ENCODE assay signal across 32 mouse cellular contexts in the genomic region with DNA sequence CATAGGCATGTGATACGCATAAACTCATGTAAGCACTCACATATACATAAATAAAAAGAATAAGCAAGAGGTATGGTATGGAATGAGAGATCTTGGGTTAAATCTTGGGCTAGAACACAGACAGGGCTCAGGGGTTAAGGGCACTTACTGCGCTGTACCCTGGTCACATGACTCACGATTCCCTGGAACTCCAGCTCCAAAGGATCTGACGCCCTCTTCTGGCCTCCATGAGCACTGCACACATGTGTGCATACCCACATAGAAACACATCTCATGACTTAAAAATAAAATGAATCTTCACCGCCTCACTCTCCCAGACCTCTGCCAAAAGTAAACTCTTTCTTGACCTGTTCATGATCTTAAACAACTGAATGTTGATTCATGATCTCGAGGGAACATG. TPM values are rescaled to one million over a fixed set of nuclear protein-coding genes. Genes with fewer than 3 reads are reported as not detected.
DNase-seq lines count a peak whose midpoint lies in the region; ATAC-seq and TF ChIP-seq lines count a peak whose summit lies in the region.
"Had no signal": no experiment of that assay in that cellular context is flagged by ENCODE, and none has a peak within 500 bp of the region (broad histone marks: within the 10 kb centered on the region; RNA-seq: fewer than 3 reads in every experiment).

No protein-coding gene starts in this region.

- no peaks in the 10 kb centered on the region for H3K36me3 ChIP-seq in C2C12 (ENCODE audit: control insufficient read depth, insufficient read depth)
- no peaks in the 10 kb centered on the region for H3K36me3 ChIP-seq in E14TG2a.4 (ENCODE audit: insufficient read depth, low read length)
- H3K36me3 ChIP-seq: G1E; heart, embryonic 13.5 days; limb, embryonic 13.5 days; liver, embryonic 15.5 days; midbrain, embryonic 12.5 days; neural tube, embryonic 15.5 days had no signal

- no peak for TF ChIP-seq POLR2A in embryonic fibroblast, embryonic 13.5 days (IDR thresholded peaks at IDR 0.05; ENCODE audit: low read depth, low read length)

- H3K79me3 ChIP-seq in C2C12 (ENCODE audit: low read depth) = no peaks in the 10 kb centered on the region

- peak; percentile 36 for TF ChIP-seq CTCF in layer of hippocampus, adult 2 months (conservative IDR thresholded peaks at IDR 0.05)
- TF ChIP-seq CTCF in C2C12 (IDR thresholded peaks at IDR 0.05; ENCODE audit: control insufficient read depth, insufficient read depth, insufficient read length) = no peak
- TF ChIP-seq CTCF in E14TG2a.4 (conservative IDR thresholded peaks at IDR 0.05; ENCODE audit: low read length) = peak; percentile 27
- TF ChIP-seq CTCF in embryonic fibroblast, embryonic 13.5 days (IDR thresholded peaks at IDR 0.05; ENCODE audit: borderline replicate concordance, insufficient read depth, low read length) = peak; percentile 15; the same call in 1 of the 2 replicates

- H3K4me1 ChIP-seq in E14TG2a.4 (replicated peaks; ENCODE audit: low read depth, low read length) = no peaks in the 10 kb centered on the region
- H3K4me1 ChIP-seq in embryonic fibroblast, embryonic 13.5 days (ENCODE audit: control insufficient read depth, insufficient read depth, low read length) = no peaks in the 10 kb centered on the region
- H3K4me1 ChIP-seq: heart, embryonic 13.5 days; liver, embryonic 15.5 days; neural tube, embryonic 15.5 days had no signal

- H3K27me3 ChIP-seq in C2C12 (ENCODE audit: control insufficient read depth, insufficient read depth, insufficient read length) (peaks cover 64% of the 10 kb centered on the region), E14TG2a.4 (ENCODE audit: insufficient read depth, low read length) (peaks cover 15% of the 10 kb centered on the region)
- H3K27me3 ChIP-seq: neural tube, embryonic 15.5 days had no signal

- H3K27ac ChIP-seq in layer of hippocampus, adult 2 months = no peak overlapping the region
- no peak overlapping the region for H3K27ac ChIP-seq in embryonic fibroblast, embryonic 13.5 days (ENCODE audit: insufficient read depth, low read length)
- H3K27ac ChIP-seq: heart, embryonic 13.5 days; hindbrain, postnatal 0 days; liver, embryonic 15.5 days; midbrain, embryonic 12.5 days; neural tube, embryonic 15.5 days had no signal

- no peak overlapping the region for H3ac ChIP-seq in C2C12 (ENCODE audit: control insufficient read depth, insufficient read length, low read depth)

- no peak for DNase-seq in layer of hippocampus, adult 2 months (ENCODE audit: low spot score in 2 of 2)
- no peak for DNase-seq in layer of hippocampus, postnatal 10 days (ENCODE audit: low spot score in 2 of 2)
- DNase-seq: adrenal gland, postnatal 14 days; cerebellum, adult 8-10 months; heart, adult 11 months; heart, postnatal 14 days; kidney, adult 11 months; kidney, postnatal 10 days; layer of hippocampus, postnatal 36 days; thymus, postnatal 14 days had no signal

- no peak for ATAC-seq in CD4-positive, CD25-positive, alpha-beta regulatory T cell, adult 4 months
- no peak for ATAC-seq in granulocyte monocyte progenitor cell, adult 5-6 weeks (replicated peaks; ENCODE audit: poor library complexity, severe bottlenecking)
- ATAC-seq: forebrain, embryonic 14.5 days; hindbrain, postnatal 0 days had no signal

- H3K4me3 ChIP-seq in layer of hippocampus, adult 2 months = no peak overlapping the region
- H3K4me3 ChIP-seq in C2C12 (ENCODE audit: insufficient read depth, poor library complexity, severe bottlenecking) (no peak overlapping the region), E14TG2a.4 (replicated peaks; ENCODE audit: low read length) (no peak overlapping the region)
- no peak overlapping the region for H3K4me3 ChIP-seq in embryonic fibroblast, embryonic 13.5 days (ENCODE audit: insufficient read depth, low read length)
- H3K4me3 ChIP-seq: heart, embryonic 13.5 days; limb, embryonic 13.5 days; liver, embryonic 15.5 days; midbrain, embryonic 12.5 days; neural tube, embryonic 15.5 days had no signal

- H3K9me3 ChIP-seq in E14TG2a.4 (ENCODE audit: low read length) = no peaks in the 10 kb centered on the region
- H3K9me3 ChIP-seq: heart, embryonic 13.5 days; limb, embryonic 13.5 days; liver, embryonic 15.5 days; midbrain, embryonic 12.5 days; neural tube, embryonic 15.5 days had no signal

- no peaks in the 10 kb centered on the region for H3K79me2 ChIP-seq in C2C12 (ENCODE audit: control insufficient read depth, insufficient read depth)

TF ChIP-seq in C2C12, 6 proteins besides CTCF, POLR2A, EP300 and RAD21:
- no peak for TF ChIP-seq MYOG (IDR thresholded peaks at IDR 0.05; ENCODE audit: control insufficient read depth, extremely low read depth, insufficient read length)
- TF ChIP-seq USF1 (IDR thresholded peaks at IDR 0.05; ENCODE audit: low read depth) = peak; percentile 41

RNA-seq across cellular contexts. Expression of a gene that starts 46.5 kb away (rescaled TPM):
- not detected for total RNA-seq in layer of hippocampus, adult 2 months (2021)
- total RNA-seq in layer of hippocampus, postnatal 10 days (2021) = not detected
- not detected for polyA plus RNA-seq in C2C12 (2012; fragmentation: generic; extraction: Trizol)
- not detected in 2 replicates for polyA plus RNA-seq in embryonic fibroblast, embryonic 13.5 days (2011; ENCODE audit: insufficient read length, low read depth, missing spikeins)
- polyA plus RNA-seq in CD4-positive, CD25-positive, alpha-beta regulatory T cell, adult 4 months (2017; shearing (Covaris generic)) = not detected
- not detected in 2 replicates for total RNA-seq in granulocyte monocyte progenitor cell, adult 5-6 weeks (2014; fragmentation: Nextera tagmentation)
- not detected in 2 replicates for total RNA-seq in granulocyte monocyte progenitor cell, adult 5-6 weeks (2017)
- total RNA-seq: adrenal gland, postnatal 14 days; G1E; gastrocnemius, adult 8-10 months; heart, postnatal 14 days; layer of hippocampus, adult 18-20 months; layer of hippocampus, postnatal 36 days; left cerebral cortex, postnatal 10 days; megakaryocyte, adult 5-6 weeks had no signal
- polyA plus RNA-seq: embryonic facial prominence, embryonic 14.5 days; forebrain, embryonic 14.5 days; frontal cortex, adult 2 months; G1E; heart, embryonic 13.5 days; hindbrain, embryonic 11.5 days; hindbrain, postnatal 0 days; limb, embryonic 13.5 days; liver, embryonic 15.5 days; midbrain, embryonic 12.5 days; neural tube, embryonic 15.5 days; small intestine, adult 2 months; stomach, embryonic 16.5 days had no signal
